Mouse (Mus musculus): ENCODE data around the gene Pir. TPM values are rescaled to one million over a fixed set of nuclear protein-coding genes. Genes with fewer than 3 reads are reported as not detected.

Pir gene
- polyA plus RNA-seq, 2 experiments: 3.1 to 5.9 TPM

DNA sequence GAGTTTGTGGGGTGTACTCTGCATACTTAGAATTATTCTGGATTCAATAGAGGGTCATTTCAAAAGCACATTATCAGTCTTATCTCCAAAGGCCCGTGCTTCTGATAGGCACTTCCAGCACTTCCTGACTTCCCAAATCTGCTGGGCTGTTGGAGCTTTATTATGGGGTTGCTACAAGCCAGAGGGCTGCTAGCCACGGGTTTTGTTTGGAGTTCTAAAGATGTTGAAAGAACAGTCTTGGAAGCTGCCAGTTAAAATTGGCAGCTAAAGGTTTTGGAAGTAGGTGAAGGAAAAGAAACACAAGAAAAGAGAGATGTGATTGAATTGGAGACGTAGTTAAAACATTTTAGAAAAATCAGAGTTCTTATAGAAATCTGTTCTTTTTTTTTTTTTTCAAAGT is 6.4 kb downstream of the Pir start:
- Histone ChIP-seq H3K4me2 (replicated peaks; ENCODE audit: low read depth, low read length, severe bottlenecking) (no peak overlapping the region), H3K4me1 (ENCODE audit: control insufficient read depth, insufficient read depth, low read length) (no peaks in the 10 kb centered on the region), H3K27ac (replicated peaks; ENCODE audit: low read depth, low read length) (no peak overlapping the region), H3K4me3 (replicated peaks; ENCODE audit: low read length) (no peak overlapping the region), H3K27me3 (ENCODE audit: control insufficient read depth, insufficient read depth, low read length) (peaks cover 2% of the 10 kb centered on the region; the same call in 1 of the 2 replicates), H3K36me3 (ENCODE audit: control insufficient read depth, insufficient read depth, low read length) (no peaks in the 10 kb centered on the region), H3K9ac (ENCODE audit: low read depth, low read length, severe bottlenecking) (no peak overlapping the region), H3K9me3 (ENCODE audit: control insufficient read depth, low read length) (no peaks in the 10 kb centered on the region)
- ATAC-seq (ENCODE audit: low FRiP score, low read depth) (no peak), DNase-seq (ENCODE audit: low spot score) (no peak)
- 54% methylated on average over 3 of the region's 3 CpGs for WGBS
- TF ChIP-seq POLR2A (IDR thresholded peaks at IDR 0.05; ENCODE audit: borderline replicate concordance, extremely low read depth, insufficient read depth, insufficient read length): no peak

DNA sequence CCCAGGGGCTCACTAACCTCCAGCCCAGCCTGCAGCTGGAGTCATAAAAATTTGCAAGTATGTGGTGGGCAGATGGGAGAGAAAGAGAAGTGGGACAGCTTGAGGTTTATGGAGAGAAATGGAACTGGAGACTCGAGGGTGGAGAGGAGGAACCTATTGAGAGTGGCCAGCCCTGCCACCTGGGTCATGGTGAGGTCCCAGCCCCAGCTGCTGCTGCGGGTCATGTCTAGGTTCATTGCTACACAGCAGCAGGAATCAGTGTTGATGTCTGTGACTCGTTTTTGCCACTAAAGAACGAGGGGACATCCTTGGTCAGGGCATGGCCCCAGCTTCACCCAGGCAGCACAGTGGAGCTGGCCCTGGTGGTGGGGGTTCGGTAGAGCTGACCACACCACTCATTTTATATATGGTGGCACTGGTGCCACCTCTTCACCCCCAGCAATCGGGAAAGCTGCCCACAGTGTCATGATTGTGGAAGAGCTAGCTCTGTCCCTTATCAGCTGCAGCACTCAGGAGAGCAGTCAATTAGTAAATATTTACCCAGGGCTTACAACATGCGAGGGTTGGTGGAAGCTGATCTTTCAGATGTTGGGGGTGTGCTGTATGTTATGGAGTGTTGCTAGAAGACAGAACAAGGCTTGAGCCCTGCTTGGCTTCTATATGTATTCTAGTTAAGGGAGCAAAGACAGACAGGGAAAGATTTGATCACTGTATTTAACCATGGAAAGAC is 11.9 kb downstream of the Pir start:
- no peak overlapping the region for H3K27ac ChIP-seq (replicated peaks; ENCODE audit: low read depth, low read length)
- no peak for DNase-seq (ENCODE audit: low spot score)
- H3K9me3 ChIP-seq (ENCODE audit: control insufficient read depth, low read length): no peaks in the 10 kb centered on the region
- H3K9ac ChIP-seq (ENCODE audit: low read depth, low read length, severe bottlenecking): no peak overlapping the region
- no peaks in the 10 kb centered on the region for H3K27me3 ChIP-seq (ENCODE audit: control insufficient read depth, insufficient read depth, low read length)
- no peaks in the 10 kb centered on the region for H3K36me3 ChIP-seq (ENCODE audit: control insufficient read depth, insufficient read depth, low read length)
- no peak overlapping the region for H3K4me2 ChIP-seq (replicated peaks; ENCODE audit: low read depth, low read length, severe bottlenecking)
- H3K4me3 ChIP-seq (replicated peaks; ENCODE audit: low read length): no peak overlapping the region
- no peak for ATAC-seq (ENCODE audit: low FRiP score, low read depth)
- H3K4me1 ChIP-seq (ENCODE audit: control insufficient read depth, insufficient read depth, low read length): no peaks in the 10 kb centered on the region
- no peak for TF ChIP-seq POLR2A (IDR thresholded peaks at IDR 0.05; ENCODE audit: borderline replicate concordance, extremely low read depth, insufficient read depth, insufficient read length)
- 73% methylated on average over 7 of the region's 7 CpGs for WGBS

DNA sequence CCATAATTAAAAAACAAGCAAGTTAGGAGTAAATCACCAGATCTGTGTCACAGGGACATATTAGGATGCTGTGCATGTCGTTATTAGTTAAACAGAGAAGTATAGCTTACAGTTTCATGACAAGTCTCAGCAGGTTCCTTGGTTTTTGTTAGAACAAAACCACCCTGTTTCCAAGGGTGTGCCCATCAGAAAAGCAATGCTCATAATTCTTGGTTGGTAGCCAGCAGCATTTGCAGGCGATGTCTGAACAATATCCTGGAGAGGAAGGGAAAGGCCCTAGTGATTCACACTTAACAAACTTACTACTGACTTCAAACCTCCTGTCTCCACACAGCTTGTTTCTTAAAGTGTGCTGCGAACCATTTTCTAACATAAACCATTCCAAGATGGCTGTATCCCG is 14.6 kb downstream of the Pir start:
- no peak for ATAC-seq (ENCODE audit: low FRiP score, low read depth)
- no peak overlapping the region for H3K4me2 ChIP-seq (replicated peaks; ENCODE audit: low read depth, low read length, severe bottlenecking)
- no peak overlapping the region for H3K9ac ChIP-seq (ENCODE audit: low read depth, low read length, severe bottlenecking)
- no peak overlapping the region for H3K27ac ChIP-seq (replicated peaks; ENCODE audit: low read depth, low read length)
- no peaks in the 10 kb centered on the region for H3K27me3 ChIP-seq (ENCODE audit: control insufficient read depth, insufficient read depth, low read length)
- no peaks in the 10 kb centered on the region for H3K4me1 ChIP-seq (ENCODE audit: control insufficient read depth, insufficient read depth, low read length)
- TF ChIP-seq POLR2A (IDR thresholded peaks at IDR 0.05; ENCODE audit: borderline replicate concordance, extremely low read depth, insufficient read depth, insufficient read length): no peak
- no peaks in the 10 kb centered on the region for H3K9me3 ChIP-seq (ENCODE audit: control insufficient read depth, low read length)
- 87% methylated on average over 4 of the region's 4 CpGs for WGBS
- DNase-seq (ENCODE audit: low spot score): no peak
- H3K4me3 ChIP-seq (replicated peaks; ENCODE audit: low read length): no peak overlapping the region
- H3K36me3 ChIP-seq (ENCODE audit: control insufficient read depth, insufficient read depth, low read length): no peaks in the 10 kb centered on the region

DNA sequence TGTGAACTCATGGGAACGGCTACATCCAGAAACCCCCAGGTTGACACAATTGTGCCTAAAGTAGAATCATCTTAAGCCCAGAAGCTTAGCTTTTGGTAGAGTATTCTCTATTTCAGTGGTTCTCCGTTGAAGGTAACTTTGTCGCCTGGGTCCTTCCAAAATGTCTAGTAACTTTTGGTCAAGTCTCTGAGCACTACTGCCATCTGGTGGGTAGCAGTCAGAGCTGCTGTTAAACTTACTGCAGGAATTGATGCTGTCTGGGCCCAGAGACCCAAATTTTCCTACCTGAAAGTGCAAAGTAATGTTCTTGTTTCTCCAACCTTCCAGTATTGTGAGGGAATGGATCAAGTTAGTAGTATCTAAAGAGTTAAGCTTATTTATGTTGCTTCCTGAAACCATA is 17.9 kb downstream of the Pir start:
- no peak for DNase-seq (ENCODE audit: low spot score)
- Histone ChIP-seq H3K9ac (ENCODE audit: low read depth, low read length, severe bottlenecking) (no peak overlapping the region), H3K27ac (replicated peaks; ENCODE audit: low read depth, low read length) (no peak overlapping the region), H3K9me3 (ENCODE audit: control insufficient read depth, low read length) (no peaks in the 10 kb centered on the region), H3K4me1 (ENCODE audit: control insufficient read depth, insufficient read depth, low read length) (no peaks in the 10 kb centered on the region), H3K36me3 (ENCODE audit: control insufficient read depth, insufficient read depth, low read length) (no peaks in the 10 kb centered on the region), H3K4me2 (replicated peaks; ENCODE audit: low read depth, low read length, severe bottlenecking) (no peak overlapping the region), H3K27me3 (ENCODE audit: control insufficient read depth, insufficient read depth, low read length) (no peaks in the 10 kb centered on the region), H3K4me3 (replicated peaks; ENCODE audit: low read length) (no peak overlapping the region)
- 65% methylated on average over 3 of the region's 3 CpGs for WGBS
- no peak for ATAC-seq (ENCODE audit: low FRiP score, low read depth)
- TF ChIP-seq POLR2A (IDR thresholded peaks at IDR 0.05; ENCODE audit: borderline replicate concordance, extremely low read depth, insufficient read depth, insufficient read length): no peak

DNA sequence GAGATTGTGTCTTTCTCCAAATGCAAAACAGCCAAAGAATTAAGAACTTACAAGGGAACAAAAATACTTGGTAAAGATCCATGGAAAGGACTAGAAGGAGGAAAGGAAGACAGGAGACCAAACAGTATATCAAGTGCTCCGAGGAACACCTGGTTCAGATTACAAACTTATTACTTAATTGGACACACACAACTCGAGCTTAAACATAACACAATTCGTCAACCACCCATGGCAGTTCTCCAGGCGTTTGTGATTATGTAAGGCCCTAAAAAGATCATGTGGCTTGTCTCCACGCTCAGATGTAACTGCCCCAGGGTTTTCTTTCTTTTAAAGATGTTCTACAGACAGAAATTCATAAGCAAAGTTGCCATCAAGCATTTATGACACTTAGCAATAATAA is 22.0 kb downstream of the Pir start:
- DNase-seq (ENCODE audit: low spot score): peak; percentile 68
- no peak overlapping the region for H3K27ac ChIP-seq (replicated peaks; ENCODE audit: low read depth, low read length)
- H3K9me3 ChIP-seq (ENCODE audit: control insufficient read depth, low read length): no peaks in the 10 kb centered on the region
- TF ChIP-seq POLR2A (IDR thresholded peaks at IDR 0.05; ENCODE audit: borderline replicate concordance, extremely low read depth, insufficient read depth, insufficient read length): no peak
- 16% methylated on average over 5 of the region's 5 CpGs for WGBS
- no peaks in the 10 kb centered on the region for H3K36me3 ChIP-seq (ENCODE audit: control insufficient read depth, insufficient read depth, low read length)
- H3K27me3 ChIP-seq (ENCODE audit: control insufficient read depth, insufficient read depth, low read length): no peaks in the 10 kb centered on the region
- H3K4me2 ChIP-seq (replicated peaks; ENCODE audit: low read depth, low read length, severe bottlenecking): no peak overlapping the region
- no peak overlapping the region for H3K4me3 ChIP-seq (replicated peaks; ENCODE audit: low read length)
- H3K9ac ChIP-seq (ENCODE audit: low read depth, low read length, severe bottlenecking): no peak overlapping the region
- no peaks in the 10 kb centered on the region for H3K4me1 ChIP-seq (ENCODE audit: control insufficient read depth, insufficient read depth, low read length)
- ATAC-seq (ENCODE audit: low FRiP score, low read depth): no peak
